12 mouse cellular contexts compared by ENCODE assay signal in genomic region chr12:83800943-83801342, GRCm38 (mm10). TPM values are rescaled to one million over a fixed set of nuclear protein-coding genes. Genes with fewer than 3 reads are reported as not detected.
DNase-seq lines count a peak whose midpoint lies in the region; ATAC-seq lines count a peak whose summit lies in the region.
"Had no signal": no experiment of that assay in that cellular context is flagged by ENCODE, and none has a peak within 500 bp of the region (broad histone marks: within the 10 kb centered on the region; RNA-seq: fewer than 3 reads in every experiment).

No protein-coding gene starts in this region.

- H3K9ac ChIP-seq in forebrain, embryonic 13.5 days = no peak overlapping the region
- H3K9ac ChIP-seq in forebrain, embryonic 12.5 days = no peak overlapping the region
- H3K9ac ChIP-seq: limb, embryonic 13.5 days had no signal

- H3K27ac ChIP-seq in forebrain, embryonic 13.5 days = 0 out of 2 replicates have a peak overlapping the region, but pooled peaks have one; percentile 3
- H3K27ac ChIP-seq in forebrain, embryonic 12.5 days = no peak overlapping the region
- H3K27ac ChIP-seq: limb, embryonic 13.5 days had no signal

- H3K36me3 ChIP-seq in forebrain, embryonic 13.5 days (ENCODE audit: poor library complexity, severe bottlenecking) = peaks cover 76% of the 10 kb centered on the region
- H3K36me3 ChIP-seq in forebrain, embryonic 12.5 days (replicated peaks) = peaks cover 75% of the 10 kb centered on the region

- H3K27me3 ChIP-seq in forebrain, embryonic 13.5 days = no peaks in the 10 kb centered on the region
- H3K27me3 ChIP-seq in forebrain, embryonic 12.5 days = no peaks in the 10 kb centered on the region
- H3K27me3 ChIP-seq: limb, embryonic 13.5 days had no signal

- H3K4me3 ChIP-seq in forebrain, embryonic 13.5 days = no peak overlapping the region
- no peak overlapping the region for H3K4me3 ChIP-seq in forebrain, embryonic 12.5 days (replicated peaks)
- H3K4me3 ChIP-seq: limb, embryonic 13.5 days had no signal

- H3K4me2 ChIP-seq in forebrain, embryonic 13.5 days = no peak overlapping the region
- no peak overlapping the region for H3K4me2 ChIP-seq in forebrain, embryonic 12.5 days
- H3K4me2 ChIP-seq: limb, embryonic 13.5 days had no signal

- peaks cover 7% of the 10 kb centered on the region for H3K9me3 ChIP-seq in forebrain, embryonic 13.5 days (replicated peaks)
- H3K9me3 ChIP-seq in forebrain, embryonic 12.5 days = no peaks in the 10 kb centered on the region

- ATAC-seq in forebrain, embryonic 13.5 days = 0 out of 2 replicates have a peak, but pooled peaks have one; percentile 27
- no peak for ATAC-seq in forebrain, embryonic 12.5 days (ENCODE audit: low FRiP score)
- ATAC-seq: forebrain, embryonic 16.5 days had no signal

- WGBS in forebrain, embryonic 13.5 days = 63% methylated on average over 9 of the region's 9 CpGs
- WGBS in forebrain, embryonic 12.5 days = 63% methylated on average over 9 of the region's 9 CpGs

- H3K4me1 ChIP-seq in forebrain, embryonic 13.5 days = no peaks in the 10 kb centered on the region
- no peaks in the 10 kb centered on the region; the same call in 1 of the 2 replicates for H3K4me1 ChIP-seq in forebrain, embryonic 12.5 days
- H3K4me1 ChIP-seq: limb, embryonic 13.5 days had no signal

- DNase-seq in left cerebral cortex, adult 18-20 months (ENCODE audit: low spot score in 2 of 2) = peak; percentile 46 to 58
- no peak for DNase-seq in left cerebral cortex, adult 8-10 months (ENCODE audit: low spot score in 2 of 2)
- DNase-seq in cerebellum, adult 9-11 months = peak; percentile 27
- DNase-seq in retina, embryonic 14.5 days (ENCODE audit: low spot score) = peak; percentile 71
- no peak for DNase-seq in kidney, adult 9 months
- no peak for DNase-seq in gastrocnemius, postnatal 4 days (ENCODE audit: low spot score in 2 of 2)
- DNase-seq: B cell, adult 2 months had no signal

RNA-seq across cellular contexts. Expression of gene Papln, which starts 37.5 kb away (rescaled TPM):
- 0.10 and 0.19 TPM in 2 replicates for polyA plus RNA-seq in forebrain, embryonic 13.5 days (2015; fragmentation: Nextera tagmentation; extraction: Ambion mirVana)
- polyA plus RNA-seq in forebrain, embryonic 12.5 days (2016; fragmentation: Nextera tagmentation; extraction: Ambion mirVana) = 0.12 and 0.23 TPM in 2 replicates
- total RNA-seq in left cerebral cortex, adult 18-20 months (2021) = 1 to 10 TPM; 8.5 to 8.9 TPM
- total RNA-seq in left cerebral cortex, adult 8-10 months (2022) = 10 to 100 TPM in 3 of 4 experiments, 1 to 10 TPM in 1; 9.8 to 14.9 (median 13.4) TPM
- 1 to 10 TPM; 4.0 to 4.1 TPM for total RNA-seq in gastrocnemius, postnatal 4 days (2021)
- total RNA-seq: hematopoietic stem cell, adult 5-6 weeks had no signal

Comparison
In these comparisons a context has a peak if more than half of its experiments do, and no peak if none do; other contexts are left out.
1. DNase-seq: peak in left cerebral cortex, adult 18-20 months (2 of 2), cerebellum, adult 9-11 months (single experiment) and retina, embryonic 14.5 days (single experiment); none in left cerebral cortex, adult 8-10 months (0 of 2), kidney, adult 9 months (single experiment) and gastrocnemius, postnatal 4 days (0 of 2).